Mouse (Mus musculus) spleen, adult 18-20 months (tissue): ENCODE results near the gene Syngr3.
"Not testable (repeated sequence)": the region's sequence is repeated elsewhere in the genome, so short reads cannot be mapped to it uniquely, and the experiment has no call there.

Experiments used
- DNase-seq, 2 experiments: peaks; one replicate each; pipeline ENCODE4 v3.0.0; 2022; ENCODE audit warnings: mixed read lengths in 2 of 2

Gene Syngr3

GRCm38 (mm10) chr17:24689251-24690081 is at the start of gene Syngr3:
Syngr3 (minus strand) TSS chr17:24689955.
- DNase-seq: no peak

GRCm38 (mm10) chr17:24738238-24738637 is 48.5 kb upstream of the Syngr3 start:
- DNase-seq: no peak

- no peak for DNase-seq
Measured at GRCm38 (mm10) chr17:24737135-24737810, 47.5 kb upstream of the Syngr3 start.

- peak; percentile 90 to 93 for DNase-seq
Measured at GRCm38 (mm10) chr17:24736330-24737051, 46.7 kb upstream of the Syngr3 start, which contains the start of gene Msrb1. Msrb1 (plus strand) TSS chr17:24736642.

GRCm38 (mm10) chr17:24735446-24735845 is 45.7 kb upstream of the Syngr3 start:
- DNase-seq: no peak

GRCm38 (mm10) chr17:24734513-24734912 is 44.8 kb upstream of the Syngr3 start:
- DNase-seq: no peak

- no peak for DNase-seq
Measured at GRCm38 (mm10) chr17:24733434-24734050, 43.8 kb upstream of the Syngr3 start.

- no peak for DNase-seq
Measured at GRCm38 (mm10) chr17:24732233-24732935, 42.6 kb upstream of the Syngr3 start.

- DNase-seq: no peak
Measured at GRCm38 (mm10) chr17:24730787-24731186, 41.0 kb upstream of the Syngr3 start.

GRCm38 (mm10) chr17:24729067-24729466 is 39.3 kb upstream of the Syngr3 start:
- no peak for DNase-seq

- DNase-seq: no peak
Measured at GRCm38 (mm10) chr17:24728184-24728583, 38.4 kb upstream of the Syngr3 start.

- no peak for DNase-seq
Measured at GRCm38 (mm10) chr17:24727618-24728017, 37.9 kb upstream of the Syngr3 start, which contains the start of gene Rpl3l. Rpl3l (plus strand) TSS chr17:24727820.

- DNase-seq: no peak
Measured at GRCm38 (mm10) chr17:24725637-24726390, 36.1 kb upstream of the Syngr3 start.

- peak; percentile 89 to 98 for DNase-seq
Measured at GRCm38 (mm10) chr17:24724184-24724583, 34.4 kb upstream of the Syngr3 start, which contains the start of gene Ndufb10. Ndufb10 (minus strand) TSS chr17:24724478.

GRCm38 (mm10) chr17:24723881-24724180 is 34.1 kb upstream of the Syngr3 start:
- DNase-seq: no peak

GRCm38 (mm10) chr17:24723122-24723880 is 33.5 kb upstream of the Syngr3 start:
- DNase-seq: no peak

- DNase-seq: no peak
Measured at GRCm38 (mm10) chr17:24722220-24722924, 32.6 kb upstream of the Syngr3 start.

- DNase-seq: not testable (repeated sequence)
Measured at GRCm38 (mm10) chr17:24721383-24721955, 31.7 kb upstream of the Syngr3 start.

GRCm38 (mm10) chr17:24720616-24721015 is 30.9 kb upstream of the Syngr3 start:
- not testable (repeated sequence) for DNase-seq
